Mouse (Mus musculus) liver, embryonic 16.5 days (tissue): Measurements from ENCODE around the gene Ampd1. TPM values are rescaled to one million over a fixed set of nuclear protein-coding genes. Genes with fewer than 3 reads are reported as not detected.

Source experiments
- ATAC-seq: fragments of 200-750 bp; cut with Nextera tagmentation; 2 replicates; pipeline ENCODE4 v1.8.0; 2017; ENCODE audit warnings: low read depth, mild to moderate bottlenecking, moderate number of reproducible peaks, moderate library complexity
- H3K27ac ChIP-seq: fragments of 300-500 bp; sonication (generic); 2 replicates; pipeline ENCODE4 v1.5.1; 2014; ENCODE audit warnings: mild to moderate bottlenecking, low read length
- H3K27me3 ChIP-seq: fragments of 300-500 bp; sonication (generic); 2 replicates; pipeline ENCODE4 v1.6.1; 2014; ENCODE audit warnings: low read depth, low read length, mixed read lengths; ENCODE audit not compliant: control insufficient read depth, insufficient read depth
- H3K36me3 ChIP-seq: fragments of 300-500 bp; sonication (generic); 2 replicates; pipeline ENCODE4 v1.6.1; 2014; ENCODE audit warnings: mild to moderate bottlenecking; ENCODE audit not compliant: control insufficient read depth, insufficient read depth
- H3K4me1 ChIP-seq: fragments of 300-500 bp; sonication (generic); 2 replicates; pipeline ENCODE4 v1.6.1; 2014; ENCODE audit warnings: low read depth, low read length, mixed read lengths; ENCODE audit not compliant: control insufficient read depth
- H3K4me2 ChIP-seq: fragments of 300-500 bp; sonication (generic); 2 replicates; pipeline ENCODE4 v1.6.1; 2014; ENCODE audit warnings: low read depth, low read length, mixed read lengths
- H3K4me3 ChIP-seq: fragments of 300-500 bp; sonication (generic); 2 replicates; pipeline ENCODE4 v1.5.1; 2014; ENCODE audit warnings: low read depth, mild to moderate bottlenecking, low read length
- H3K9ac ChIP-seq: fragments of 300-500 bp; sonication (generic); 2 replicates; pipeline ENCODE4 v1.6.1; 2014; ENCODE audit warnings: low read depth, low read length
- H3K9me3 ChIP-seq: fragments of 300-500 bp; sonication (generic); replicated peaks from 2 replicates; pipeline ENCODE4 v1.6.1; 2016; ENCODE audit warnings: low read length; ENCODE audit not compliant: control insufficient read depth
- WGBS: fragments of 180-500 bp; shearing (Covaris S2); extraction: QIAGEN DNeasy Blood & Tissue Kit; methylation state at CpG from one replicate; pipeline ENCODE4 v1.1.7; 2014; ENCODE audit not compliant: insufficient replicate concordance; 5-methylcytosine and 5-hydroxymethylcytosine counted together
- polyA plus RNA-seq: library from polyadenylated mRNA; unstranded; fragments of >200 nt; fragmentation: Nextera tagmentation; extraction: Ambion mirVana; gene quantifications from 2 replicates; pipeline ENCODE4 v1.2.1, GENCODE M21; 2015

Gene Ampd1
- polyA plus RNA-seq, 1 experiment from 2014 or later: 1.6 TPM

DNA sequence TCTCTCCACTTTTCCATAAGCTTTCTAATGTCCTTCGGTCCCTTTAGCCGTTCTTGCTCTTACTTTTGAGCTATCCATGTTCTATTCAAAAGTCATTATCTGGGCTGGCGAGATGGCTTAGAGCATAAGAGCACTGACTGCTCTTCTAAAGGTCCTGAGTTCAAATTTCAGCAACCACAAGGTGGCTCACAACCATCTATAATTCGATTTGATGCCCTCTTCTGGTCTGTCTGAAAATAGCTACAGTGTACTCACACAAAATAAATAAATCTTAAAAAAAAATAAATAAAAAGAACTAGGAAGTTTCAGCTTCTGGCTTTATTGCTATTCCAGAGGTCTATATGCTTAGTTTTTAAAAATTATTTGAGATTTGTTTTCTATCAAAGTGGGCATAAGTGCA is 74.0 kb downstream of the Ampd1 start:
- no peak overlapping the region for H3K4me3 ChIP-seq
- H3K36me3 ChIP-seq: peaks cover 18% of the 10 kb centered on the region
- 74% methylated on average over 4 of the region's 4 CpGs for WGBS
- no peak for ATAC-seq
- H3K9ac ChIP-seq: no peak overlapping the region
- no peaks in the 10 kb centered on the region for H3K4me1 ChIP-seq
- H3K27me3 ChIP-seq: no peaks in the 10 kb centered on the region
- no peak overlapping the region for H3K27ac ChIP-seq
- no peaks in the 10 kb centered on the region for H3K9me3 ChIP-seq
- H3K4me2 ChIP-seq: no peak overlapping the region

- Histone ChIP-seq H3K27me3 (no peaks in the 10 kb centered on the region), H3K9me3 (no peaks in the 10 kb centered on the region), H3K4me2 (no peak overlapping the region), H3K4me3 (no peak overlapping the region), H3K4me1 (no peaks in the 10 kb centered on the region), H3K36me3 (peaks cover 29% of the 10 kb centered on the region), H3K27ac (no peak overlapping the region), H3K9ac (no peak overlapping the region)
- no peak for ATAC-seq
- 57% methylated on average over 10 of the region's 10 CpGs for WGBS
Measured at GRCm38 (mm10) chr3:103148941-103149340, 75.1 kb downstream of the Ampd1 start.

Other genes with a start within 250 kb of the Ampd1 start
- not detected in 2 replicates for gene Sycp1, start 137.9 kb upstream of the Ampd1 start, polyA plus RNA-seq
- 2.4 and 3.0 TPM in 2 replicates for gene Nr1h5, start 109.9 kb upstream of the Ampd1 start, polyA plus RNA-seq
- 13.9 TPM in 2 replicates for gene Sike1, start 78.3 kb upstream of the Ampd1 start, polyA plus RNA-seq
- 97.8 and 110 TPM in 2 replicates for gene Csde1, start 53.6 kb upstream of the Ampd1 start, polyA plus RNA-seq
- gene Nras, start 15.7 kb upstream of the Ampd1 start, polyA plus RNA-seq: 34.4 and 34.6 TPM in 2 replicates
- gene Dennd2c, start 28.6 kb downstream of the Ampd1 start, polyA plus RNA-seq: 7.6 and 7.8 TPM in 2 replicates
- 117 and 129 TPM in 2 replicates for gene Bcas2, start 97.6 kb downstream of the Ampd1 start, polyA plus RNA-seq
- 5.1 and 6.1 TPM in 2 replicates for gene Trim33, start 205.3 kb downstream of the Ampd1 start, polyA plus RNA-seq